Mouse (Mus musculus): ENCODE results near the gene Tcap. TPM values are rescaled to one million over a fixed set of nuclear protein-coding genes. Genes with fewer than 3 reads are reported as not detected.

Gene Tcap
- polyA plus RNA-seq (2014; fragmentation: Illumina TruSeq; extraction: RNeasy Lipid Tissue Mini Kit (QIAGEN cat#74804); ENCODE audit: low read depth, low replicate concordance): not detected

DNA sequence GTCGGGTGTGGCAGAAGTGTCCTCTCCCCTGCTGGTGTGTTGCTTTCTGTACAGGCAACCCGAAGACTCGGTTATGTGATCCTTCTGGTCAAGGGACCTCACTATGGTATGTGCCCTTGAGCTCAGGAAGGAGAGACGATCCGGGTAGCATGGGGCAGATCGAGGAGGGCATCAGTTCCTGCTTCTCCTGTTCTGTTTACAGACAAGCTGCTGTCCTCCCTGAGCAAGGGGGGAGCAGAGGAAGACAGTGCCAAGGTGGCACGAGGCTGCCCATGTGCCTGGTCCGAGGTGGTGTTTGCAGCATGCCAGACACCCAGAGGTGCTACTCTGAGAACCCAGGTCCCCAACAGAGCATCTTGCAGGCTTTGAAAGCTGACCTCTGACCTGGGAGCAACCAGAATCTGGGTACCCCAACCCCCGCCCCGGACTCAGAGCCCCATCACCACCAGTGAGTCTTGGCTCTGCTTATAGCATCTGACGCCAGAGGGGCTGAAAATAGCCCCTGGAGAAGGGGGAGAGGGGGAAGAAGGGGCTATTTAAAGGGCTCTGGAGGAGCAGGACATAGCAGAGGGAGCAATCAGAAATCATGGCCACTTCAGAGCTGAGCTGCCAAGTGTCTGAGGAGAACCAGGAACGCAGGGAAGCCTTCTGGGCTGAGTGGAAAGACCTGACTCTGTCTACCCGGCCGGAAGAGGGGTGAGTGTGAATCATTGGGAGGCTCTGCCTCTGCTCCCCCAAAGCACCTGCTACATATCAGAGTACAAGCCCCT, at the start of gene Tcap:
Gene Tcap (plus strand): TSS at position 551 of the 770 bp plus-strand sequence.

DNA sequence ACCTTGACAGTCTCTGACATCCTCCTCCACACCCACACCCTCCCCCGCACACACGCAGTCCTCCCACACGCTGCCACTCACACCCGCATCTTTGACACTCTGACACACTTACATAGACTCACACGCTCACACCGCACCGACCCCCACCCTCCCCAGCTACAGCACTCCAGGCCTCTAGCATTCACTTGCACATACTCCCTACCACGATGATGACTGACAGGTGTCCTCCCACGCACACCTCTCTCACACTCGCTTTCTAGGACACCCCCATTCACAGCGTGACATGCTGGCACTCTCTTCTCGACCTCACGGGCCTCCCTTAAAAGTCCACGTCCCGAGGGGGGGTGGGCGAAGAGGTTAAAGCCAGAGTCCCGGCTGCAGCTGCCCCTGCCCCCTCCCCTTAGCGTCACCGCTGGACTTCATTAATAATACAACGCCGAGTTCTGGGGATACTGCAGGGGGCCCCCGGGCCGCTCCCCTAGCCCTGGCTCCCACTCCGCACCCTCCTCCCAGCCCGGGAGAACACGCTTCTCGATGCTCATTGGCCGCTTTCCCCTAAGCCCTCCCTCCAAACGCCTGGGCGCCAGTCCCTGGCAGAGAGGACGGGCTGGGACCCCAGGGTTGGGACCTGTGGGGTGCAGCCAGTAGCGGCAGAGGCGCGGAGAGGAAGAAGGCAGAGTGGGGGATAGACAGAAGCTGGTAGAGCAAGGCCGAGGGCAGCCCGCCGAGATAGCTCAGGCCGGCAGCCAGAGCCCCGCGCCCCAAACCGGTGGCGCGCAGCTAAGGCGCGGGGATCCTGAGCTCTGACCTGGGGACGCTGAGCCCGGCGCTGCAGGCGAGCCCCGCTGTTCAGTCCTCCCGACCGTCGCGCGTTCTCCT, 35.3 kb upstream of the Tcap start, which contains the start of gene Ppp1r1b:
Gene Ppp1r1b (plus strand): TSS at position 322 of the 879 bp plus-strand sequence.

DNA sequence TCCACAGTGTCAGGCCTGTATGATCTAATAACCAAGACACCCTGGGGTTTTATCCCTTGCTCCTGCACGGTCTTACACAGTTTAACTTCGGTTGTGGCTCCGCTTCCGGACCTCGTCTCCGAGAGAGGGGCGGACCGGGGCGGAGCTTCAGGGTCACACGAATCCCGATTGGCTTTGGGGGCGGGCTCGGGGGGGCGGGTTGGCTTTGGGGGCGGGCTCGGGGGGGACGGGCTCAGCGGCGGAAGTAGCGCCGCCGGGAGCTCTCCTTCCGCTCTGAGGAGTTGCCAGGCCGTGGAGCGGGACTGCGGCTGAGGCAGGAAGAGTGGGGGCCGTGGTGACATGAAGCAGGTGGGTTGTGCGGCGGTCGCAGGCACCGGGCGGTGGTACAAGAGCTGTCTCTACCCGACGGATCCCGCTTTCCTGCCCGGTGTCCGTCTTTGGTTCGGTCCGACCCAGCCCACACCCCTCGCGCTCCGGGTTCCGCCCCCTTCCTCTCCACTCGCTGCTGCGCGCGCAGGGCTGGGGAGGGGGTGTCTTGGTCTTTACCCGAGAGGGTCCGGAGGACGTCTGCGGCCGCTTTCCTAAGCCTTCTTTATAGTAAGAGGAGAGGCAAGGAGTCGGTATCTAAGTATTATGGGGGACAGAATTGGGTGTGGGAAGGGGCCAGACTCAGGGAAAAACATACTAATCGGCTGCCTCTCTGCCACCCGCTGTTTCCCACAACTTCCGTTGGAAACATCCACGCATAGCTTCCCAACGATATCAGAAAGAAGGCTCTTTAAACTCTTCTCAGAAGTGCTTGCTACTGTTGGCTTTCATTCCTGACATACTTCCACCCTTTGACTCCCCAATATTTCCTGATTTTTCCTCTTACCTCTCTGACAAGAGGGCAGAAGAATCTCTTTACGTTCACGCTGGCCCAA, 25.2 kb upstream of the Tcap start, which contains the start of gene Stard3:
Gene Stard3 (plus strand): TSS at position 208 of the 923 bp plus-strand sequence.

DNA sequence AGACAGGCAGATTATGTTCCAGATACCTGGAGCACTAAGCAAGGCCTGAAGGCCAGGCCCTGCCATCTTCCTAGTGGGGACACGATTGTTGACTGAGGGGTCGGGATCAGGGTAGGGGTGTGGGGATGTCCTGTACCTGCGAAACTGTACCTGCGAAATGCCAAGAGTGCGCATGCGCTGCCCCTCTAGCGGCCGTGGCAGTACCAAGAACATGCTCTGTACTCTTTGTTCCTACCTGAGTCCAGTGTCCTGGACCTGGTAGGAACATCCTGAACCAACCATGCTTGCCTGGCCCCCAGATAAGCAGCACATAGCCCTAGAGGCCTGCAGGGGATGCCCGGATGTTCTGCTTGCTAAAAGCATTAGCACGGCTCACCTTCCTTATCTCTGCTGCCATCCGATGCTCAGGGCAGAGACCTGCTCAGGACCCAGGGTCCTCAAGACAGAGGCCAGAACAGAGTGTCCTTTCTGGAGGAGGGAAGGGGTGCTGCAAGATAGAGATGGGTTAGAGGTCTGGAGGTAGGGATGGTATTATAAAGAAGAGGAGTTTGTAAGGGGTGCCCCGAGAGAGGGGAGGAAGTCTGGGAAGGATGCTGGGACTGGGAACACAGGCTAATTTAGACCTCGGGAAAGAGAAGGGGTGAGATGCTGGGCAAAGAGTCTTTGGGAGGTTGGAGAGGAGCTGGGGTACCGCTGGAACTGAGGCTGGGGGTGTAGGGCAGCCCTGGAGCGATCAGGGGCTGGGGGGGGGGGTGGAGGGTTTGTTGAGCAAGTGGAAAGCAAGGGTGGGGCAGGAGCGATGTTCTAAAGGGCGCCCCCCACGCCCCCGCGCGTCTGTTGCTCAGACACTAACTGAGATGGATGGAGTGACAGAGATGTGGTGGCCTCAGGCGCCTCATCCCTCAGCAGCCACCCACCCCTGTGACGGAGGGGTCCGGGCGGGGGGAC, 2.3 kb downstream of the Tcap start, which contains the start of gene Pnmt:
Gene Pnmt (plus strand): TSS at position 813 of the 948 bp plus-strand sequence.

DNA sequence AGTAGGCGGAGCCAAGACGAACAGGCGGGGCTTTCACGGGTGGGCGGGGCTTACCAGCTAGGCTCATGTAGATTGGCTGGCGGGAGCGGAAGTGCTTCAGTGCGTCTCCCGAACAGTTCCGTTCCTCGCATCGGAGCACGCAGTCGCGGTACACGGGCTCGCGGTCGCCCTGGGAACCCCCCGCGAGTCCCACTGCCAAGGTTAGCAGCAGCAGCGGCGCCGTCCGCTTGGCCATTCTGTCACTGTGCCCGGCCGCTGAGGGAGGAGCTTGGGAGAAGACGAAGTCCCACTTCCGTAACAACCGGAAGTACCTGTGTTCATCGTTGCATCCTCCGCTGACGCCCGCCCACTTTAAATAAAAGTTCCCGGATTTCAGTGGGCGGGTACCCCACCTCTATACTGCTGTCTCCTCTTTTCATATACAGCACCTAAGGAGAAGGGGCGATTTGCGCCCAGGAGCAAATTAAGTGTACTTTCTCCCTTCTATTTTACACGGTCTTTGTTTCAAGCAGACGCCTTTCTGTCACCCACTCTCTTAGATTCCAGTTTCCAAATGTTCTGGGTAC, 16.6 kb downstream of the Tcap start, which contains the start of gene Pgap3:
Gene Pgap3 (minus strand): TSS at position 330 of the 566 bp plus-strand sequence.

DNA sequence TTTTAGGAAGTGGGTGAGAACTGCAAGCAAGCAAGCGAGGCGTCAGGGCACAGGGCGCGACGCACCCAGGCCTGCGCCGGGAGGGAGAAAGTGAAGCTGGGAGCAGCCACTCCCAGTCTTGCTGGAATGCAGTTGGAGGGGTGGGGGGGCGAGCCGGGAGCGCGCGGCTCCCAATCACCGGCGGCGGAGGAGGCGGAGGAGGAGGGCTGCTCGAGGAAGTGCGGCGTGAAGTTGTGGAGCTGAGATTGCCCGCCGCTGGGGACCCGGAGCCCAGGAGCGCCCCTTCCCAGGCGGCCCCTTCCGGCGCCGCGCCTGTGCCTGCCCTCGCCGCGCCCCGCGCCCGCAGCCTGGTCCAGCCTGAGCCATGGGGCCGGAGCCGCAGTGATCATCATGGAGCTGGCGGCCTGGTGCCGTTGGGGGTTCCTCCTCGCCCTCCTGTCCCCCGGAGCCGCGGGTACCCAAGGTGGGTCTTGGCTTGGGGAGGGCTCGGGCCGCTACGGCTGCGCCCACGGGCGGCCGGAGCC, 28.7 kb downstream of the Tcap start, which contains the start of gene Erbb2:
Gene Erbb2 (plus strand): TSS at position 198 of the 524 bp plus-strand sequence.

Other genes starting within 250 kb of the Tcap start
- 14.0 TPM for gene Fbxl20, start 233.4 kb upstream of the Tcap start, polyA plus RNA-seq (2014; fragmentation: Illumina TruSeq; extraction: RNeasy Lipid Tissue Mini Kit (QIAGEN cat#74804); ENCODE audit: low read depth, low replicate concordance)
- gene Med1, start 190.5 kb upstream of the Tcap start, polyA plus RNA-seq (2014; fragmentation: Illumina TruSeq; extraction: RNeasy Lipid Tissue Mini Kit (QIAGEN cat#74804); ENCODE audit: low read depth, low replicate concordance): 134 TPM
- gene Cdk12, start 180.8 kb upstream of the Tcap start, polyA plus RNA-seq (2014; fragmentation: Illumina TruSeq; extraction: RNeasy Lipid Tissue Mini Kit (QIAGEN cat#74804); ENCODE audit: low read depth, low replicate concordance): 39.0 TPM
- not detected for gene Neurod2, start 54.2 kb upstream of the Tcap start, polyA plus RNA-seq (2014; fragmentation: Illumina TruSeq; extraction: RNeasy Lipid Tissue Mini Kit (QIAGEN cat#74804); ENCODE audit: low read depth, low replicate concordance)
- gene Ppp1r1b, start 35.4 kb upstream of the Tcap start, polyA plus RNA-seq (2014; fragmentation: Illumina TruSeq; extraction: RNeasy Lipid Tissue Mini Kit (QIAGEN cat#74804); ENCODE audit: low read depth, low replicate concordance): 0.18 TPM
- gene Stard3, start 25.4 kb upstream of the Tcap start, polyA plus RNA-seq (2014; fragmentation: Illumina TruSeq; extraction: RNeasy Lipid Tissue Mini Kit (QIAGEN cat#74804); ENCODE audit: low read depth, low replicate concordance): 0.36 TPM
- not detected for gene Pnmt, start 2.6 kb downstream of the Tcap start, polyA plus RNA-seq (2014; fragmentation: Illumina TruSeq; extraction: RNeasy Lipid Tissue Mini Kit (QIAGEN cat#74804); ENCODE audit: low read depth, low replicate concordance)
- 0.20 TPM for gene Pgap3, start 16.7 kb downstream of the Tcap start, polyA plus RNA-seq (2014; fragmentation: Illumina TruSeq; extraction: RNeasy Lipid Tissue Mini Kit (QIAGEN cat#74804); ENCODE audit: low read depth, low replicate concordance)
- 0.07 TPM for gene Erbb2, start 28.7 kb downstream of the Tcap start, polyA plus RNA-seq (2014; fragmentation: Illumina TruSeq; extraction: RNeasy Lipid Tissue Mini Kit (QIAGEN cat#74804); ENCODE audit: low read depth, low replicate concordance)
- 40.6 TPM for gene Mien1, start 55.2 kb downstream of the Tcap start, polyA plus RNA-seq (2014; fragmentation: Illumina TruSeq; extraction: RNeasy Lipid Tissue Mini Kit (QIAGEN cat#74804); ENCODE audit: low read depth, low replicate concordance)
- 0.24 TPM for gene Grb7, start 62.6 kb downstream of the Tcap start, polyA plus RNA-seq (2014; fragmentation: Illumina TruSeq; extraction: RNeasy Lipid Tissue Mini Kit (QIAGEN cat#74804); ENCODE audit: low read depth, low replicate concordance)
- gene Ikzf3, start 162.2 kb downstream of the Tcap start, polyA plus RNA-seq (2014; fragmentation: Illumina TruSeq; extraction: RNeasy Lipid Tissue Mini Kit (QIAGEN cat#74804); ENCODE audit: low read depth, low replicate concordance): 0.18 TPM
- gene Zpbp2, start 167.3 kb downstream of the Tcap start, polyA plus RNA-seq (2014; fragmentation: Illumina TruSeq; extraction: RNeasy Lipid Tissue Mini Kit (QIAGEN cat#74804); ENCODE audit: low read depth, low replicate concordance): 608 TPM
- gene Ormdl3, start 203.6 kb downstream of the Tcap start, polyA plus RNA-seq (2014; fragmentation: Illumina TruSeq; extraction: RNeasy Lipid Tissue Mini Kit (QIAGEN cat#74804); ENCODE audit: low read depth, low replicate concordance): 10.1 TPM
- gene Lrrc3c, start 214.5 kb downstream of the Tcap start, polyA plus RNA-seq (2014; fragmentation: Illumina TruSeq; extraction: RNeasy Lipid Tissue Mini Kit (QIAGEN cat#74804); ENCODE audit: low read depth, low replicate concordance): not detected
- 0.56 TPM for gene Gm12355, start 241.8 kb downstream of the Tcap start, polyA plus RNA-seq (2014; fragmentation: Illumina TruSeq; extraction: RNeasy Lipid Tissue Mini Kit (QIAGEN cat#74804); ENCODE audit: low read depth, low replicate concordance)
- not detected for gene Gsdma3, start 242.5 kb downstream of the Tcap start, polyA plus RNA-seq (2014; fragmentation: Illumina TruSeq; extraction: RNeasy Lipid Tissue Mini Kit (QIAGEN cat#74804); ENCODE audit: low read depth, low replicate concordance)